Mouse (Mus musculus) spleen, adult 2 months (tissue): ENCODE data around the gene Cep350.

Source experiments
- CTCF ChIP-seq: fragments of 200-500 bp; IDR thresholded peaks from 2 replicates; pipeline ENCODE4 v1.5.1; 2011; ENCODE audit warnings: mild to moderate bottlenecking, inconsistent platforms; ENCODE audit not compliant: insufficient read depth, insufficient read length, insufficient replicate concordance; ENCODE audit errors: extremely low read depth
- POLR2A ChIP-seq: fragments of 200-500 bp; IDR thresholded peaks from 2 replicates; pipeline ENCODE4 v1.6.1; 2011; ENCODE audit warnings: low read depth, low read length, inconsistent platforms

DNA sequence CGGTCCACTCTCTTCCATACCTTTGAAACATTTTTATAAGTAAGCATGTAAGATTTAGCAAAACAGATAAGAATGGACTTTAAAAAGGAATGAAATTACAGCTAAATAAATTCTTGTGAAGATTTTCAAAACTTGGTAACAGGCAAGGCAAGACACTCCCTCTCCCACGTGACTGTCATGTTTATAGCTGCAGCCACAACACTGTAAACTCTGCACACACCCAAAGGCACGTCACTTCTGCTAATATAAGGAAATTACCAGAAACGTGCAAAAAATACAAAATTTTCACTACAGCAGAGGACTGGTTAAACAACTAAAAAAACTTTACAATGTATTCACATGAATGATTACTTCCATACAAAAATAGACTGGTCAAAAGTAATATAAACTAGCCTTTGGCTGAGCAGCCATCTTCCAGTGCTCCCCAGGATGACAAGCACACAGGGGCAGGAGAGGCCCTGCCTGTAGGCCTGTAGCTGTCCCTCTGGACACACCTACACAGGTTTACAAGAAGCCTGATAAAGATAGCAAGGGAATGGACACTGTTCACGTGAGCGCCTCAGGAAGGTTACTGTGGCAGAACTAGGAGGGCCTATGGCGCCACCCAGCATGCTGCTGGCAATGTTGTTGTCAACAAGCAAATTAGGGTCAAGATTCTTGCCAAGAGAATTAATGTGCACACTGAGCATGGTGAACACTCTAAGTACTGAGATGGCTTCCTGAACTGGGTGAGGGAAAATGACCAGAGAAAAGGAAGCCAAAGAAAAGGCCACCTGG lies 117.9 kb downstream of the Cep350 start:
- TF ChIP-seq CTCF, result no peak
- no peak for TF ChIP-seq POLR2A
